Mouse (Mus musculus) thymus, postnatal 14 days (tissue): ENCODE data around the gene Trip10.
A peak's percentile ranks its signal among the peaks of the same experiment; 100 is the strongest.
"Not testable (repeated sequence)": the region's sequence is repeated elsewhere in the genome, so short reads cannot be mapped to it uniquely, and the experiment has no call there.

Experiments
- DNase-seq: peaks from one replicate; pipeline ENCODE4 v3.0.0; 2021

Trip10 gene

DNA sequence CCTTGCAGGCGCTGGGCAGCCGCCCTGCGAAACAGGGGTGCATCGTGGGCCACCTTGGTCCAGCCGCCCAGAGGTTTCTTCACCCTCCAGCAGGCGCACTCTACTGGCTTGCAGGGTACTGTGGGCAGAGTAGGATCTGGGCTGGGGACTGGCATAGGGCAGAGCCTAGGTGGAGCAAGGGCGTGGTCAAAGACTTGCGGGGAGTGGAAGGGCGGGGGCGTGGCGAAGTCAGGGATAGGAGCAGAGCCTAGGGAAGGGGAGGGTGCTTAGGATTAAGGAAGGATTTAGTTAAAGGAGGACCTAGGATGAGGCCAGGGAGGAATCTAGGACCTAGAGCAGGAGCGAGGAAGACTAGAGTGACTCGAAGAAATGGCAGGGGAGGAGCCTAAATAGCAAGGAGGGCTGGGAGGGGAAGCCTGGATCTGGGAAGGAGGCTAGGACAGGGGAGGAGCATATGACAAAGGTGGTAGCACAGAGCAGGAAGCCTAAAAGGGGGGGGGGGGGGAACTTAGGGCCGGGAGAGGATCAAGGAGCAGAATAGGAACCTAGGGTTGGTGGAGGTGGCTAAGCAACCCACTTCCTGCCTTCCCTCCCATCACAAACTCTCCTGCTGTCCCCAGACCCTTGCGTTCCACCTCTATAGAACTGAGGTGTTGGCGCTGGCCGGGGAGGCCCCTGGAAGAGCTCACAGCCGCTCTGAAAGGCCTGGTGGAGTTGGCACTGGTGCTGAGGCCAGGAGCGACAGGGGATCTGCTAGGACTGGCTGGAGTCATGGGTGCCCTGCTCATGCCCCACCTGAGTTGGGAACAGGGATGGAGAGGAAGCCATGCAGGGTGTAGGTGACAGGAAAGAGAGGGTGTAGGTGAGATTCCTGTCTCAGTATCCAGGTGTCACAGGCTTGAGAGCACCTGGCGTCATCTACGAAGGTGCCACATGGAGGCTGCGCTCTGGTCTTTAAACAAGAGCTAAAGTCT is 16.0 kb downstream of the Trip10 start:
- DNase-seq, result peak; percentile 66

DNA sequence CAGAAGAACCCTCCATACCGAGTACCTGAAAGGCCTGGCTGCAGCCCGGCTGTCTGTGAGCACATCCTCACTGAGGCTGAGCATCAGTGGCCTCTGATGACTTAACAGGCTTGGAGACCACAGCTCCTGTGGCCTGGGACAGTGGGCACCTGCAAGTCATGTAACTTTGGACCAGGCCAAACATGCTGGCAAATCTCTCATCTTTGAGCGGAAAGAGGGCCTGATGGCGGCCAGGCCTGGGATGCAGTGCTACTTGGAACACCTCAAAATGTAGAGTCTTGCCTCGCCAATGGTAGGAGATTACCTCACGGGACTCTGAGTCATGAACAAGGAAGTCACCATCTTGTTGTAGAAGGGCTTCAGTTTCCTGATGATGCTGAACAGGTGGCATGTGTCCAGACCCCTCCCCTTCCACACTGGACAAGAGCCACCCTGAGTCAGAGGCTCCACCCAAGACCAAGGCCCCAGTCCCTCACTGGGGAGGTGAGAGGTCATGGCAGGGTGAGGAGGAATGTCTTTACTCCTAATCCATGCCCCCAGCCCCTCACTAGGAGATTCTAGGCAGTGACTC is 18.4 kb downstream of the Trip10 start:
- DNase-seq, result no peak

DNA sequence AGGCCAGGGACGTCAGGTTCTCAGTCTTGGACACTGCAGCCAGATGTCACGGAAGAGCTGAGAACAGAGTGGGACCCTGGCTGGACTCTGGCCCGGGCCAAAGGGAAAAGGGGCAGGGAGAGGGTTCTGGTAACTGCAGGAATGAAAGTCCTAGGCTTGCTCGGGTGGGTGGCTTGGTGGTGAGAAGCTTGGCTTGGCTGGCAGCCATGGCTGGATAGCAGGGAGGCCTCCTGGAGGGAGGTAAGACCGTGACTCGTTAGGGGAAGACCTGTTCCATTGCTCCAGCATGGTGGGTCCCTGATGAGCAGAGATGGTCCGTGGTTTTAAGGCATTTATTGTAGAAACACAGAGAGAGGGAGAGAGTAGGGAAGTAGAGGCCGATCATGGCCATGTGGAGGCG is 22.0 kb downstream of the Trip10 start:
- no peak for DNase-seq

DNA sequence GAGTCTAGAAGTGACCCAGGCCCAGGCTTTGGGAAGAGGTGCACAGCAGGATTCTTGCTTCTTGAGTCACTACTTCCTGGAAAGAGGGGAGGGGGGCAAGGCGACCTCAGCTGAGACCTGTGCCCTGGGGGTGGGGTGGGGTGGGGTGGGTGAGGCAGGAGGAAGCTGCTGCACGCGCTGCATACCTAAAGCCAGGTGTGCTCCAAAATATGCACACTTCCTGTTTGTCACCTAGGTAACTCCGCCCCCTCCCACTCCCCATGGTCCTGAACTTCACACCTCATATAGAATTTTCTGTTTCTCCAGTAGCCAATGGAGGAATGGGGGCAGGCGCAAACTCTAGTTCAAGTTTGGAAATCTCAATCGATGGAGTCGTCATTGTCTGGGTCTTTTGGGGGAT is 24.6 kb downstream of the Trip10 start:
- peak; percentile 31 for DNase-seq

DNA sequence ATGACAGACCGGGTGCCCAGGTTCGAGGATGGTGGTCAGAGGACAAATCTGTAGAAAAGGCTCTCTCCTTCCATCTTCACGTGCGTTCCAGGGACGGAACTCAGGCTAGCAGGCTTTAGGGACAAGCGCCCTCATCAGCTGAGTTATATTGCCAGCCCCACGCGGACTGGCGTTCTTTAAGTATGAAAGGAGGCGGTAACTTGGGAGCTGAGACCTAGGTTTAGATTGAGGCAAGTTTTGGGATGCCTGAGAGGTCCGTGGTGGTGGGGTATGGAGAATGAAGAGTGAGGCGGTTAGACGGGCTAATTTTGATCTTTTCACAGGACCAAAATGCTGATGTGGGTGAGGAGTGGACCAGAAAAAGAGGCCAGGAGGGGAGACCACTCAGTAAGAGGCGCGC is 25.4 kb downstream of the Trip10 start:
- DNase-seq, result no peak

DNA sequence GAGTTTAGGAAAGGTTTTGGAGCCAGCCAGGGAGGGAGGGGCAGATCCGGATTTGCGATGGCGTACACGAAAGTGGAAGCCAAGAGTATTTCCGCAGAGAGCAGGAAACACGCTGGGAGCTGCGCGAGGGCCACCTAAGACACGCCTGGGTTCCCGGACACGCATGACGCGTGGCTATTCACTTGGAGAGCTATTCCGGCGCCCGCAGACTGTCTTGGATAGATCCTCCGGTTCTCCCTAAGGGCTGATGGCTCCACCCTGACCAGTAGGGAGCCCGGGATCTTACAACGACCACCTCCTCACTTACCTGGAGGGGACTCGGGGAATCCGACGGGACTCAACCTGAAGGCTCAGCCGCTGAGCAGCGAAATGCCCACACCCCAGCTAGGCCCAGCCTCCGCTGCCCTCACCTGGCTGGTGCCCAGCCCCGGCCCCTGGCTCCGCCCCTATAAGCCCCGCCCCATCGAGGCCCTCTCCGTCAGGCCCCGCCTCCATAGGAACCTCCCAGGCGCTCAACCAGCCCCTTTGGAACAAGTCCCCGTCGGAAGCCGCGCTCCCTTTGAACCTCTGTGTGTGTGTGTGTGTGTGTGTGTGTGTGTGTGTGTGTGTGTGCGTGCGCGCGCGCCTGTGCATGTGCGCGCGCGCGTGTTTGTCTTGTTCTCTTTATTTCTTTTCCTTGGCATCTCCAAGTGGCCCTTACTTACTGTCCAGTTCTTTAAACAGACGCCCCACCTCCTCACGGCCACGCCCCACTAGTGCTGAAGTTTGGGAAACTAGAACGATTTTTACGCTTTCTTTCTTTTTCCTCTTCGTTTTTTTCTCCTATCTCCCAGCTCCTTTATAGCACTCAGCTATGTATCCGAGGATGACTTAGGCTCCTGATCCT is 26.1 kb downstream of the Trip10 start:
- DNase-seq, result peak; percentile 91

DNA sequence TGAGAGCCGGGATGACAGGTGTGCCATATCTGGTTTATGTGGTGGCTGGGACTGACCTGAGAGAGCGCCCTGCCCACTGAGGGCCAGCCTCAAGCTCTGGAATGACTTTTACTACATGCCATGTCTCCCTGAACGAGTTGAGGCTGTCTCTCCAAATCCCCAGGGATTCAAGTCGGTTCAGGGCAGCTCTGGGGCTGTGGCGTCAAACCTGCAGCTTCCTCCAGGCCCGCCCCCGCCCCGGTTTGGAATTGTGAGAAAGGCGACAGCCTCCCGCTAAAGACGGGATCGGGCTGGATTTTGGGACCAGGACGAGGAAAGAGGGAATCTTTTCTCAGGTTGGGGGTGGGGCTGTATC is 26.7 kb downstream of the Trip10 start:
- DNase-seq, result peak; percentile 22

DNA sequence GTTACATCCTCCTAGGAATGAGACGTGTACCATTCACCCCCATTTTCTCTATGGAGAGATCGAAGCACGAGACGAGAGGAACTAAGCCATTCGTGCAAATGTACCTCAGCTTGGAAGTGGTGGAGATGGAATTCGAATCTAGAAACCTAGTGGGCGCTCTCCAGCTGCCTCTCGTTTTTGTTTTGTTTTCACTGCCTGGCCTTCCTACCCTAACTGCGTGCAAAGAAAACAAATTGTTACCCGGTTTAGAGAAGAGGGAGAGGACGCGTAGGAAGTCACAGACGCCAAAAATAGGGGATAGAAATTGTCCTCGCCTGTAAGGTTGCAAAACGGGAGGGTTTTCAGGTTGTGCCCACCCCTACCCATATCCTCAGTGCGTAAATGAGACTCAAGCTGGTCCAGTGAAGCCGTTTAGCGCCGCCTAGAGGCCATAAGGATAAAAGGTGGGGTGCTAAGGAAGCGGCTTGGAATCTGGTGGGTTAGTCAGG is 27.4 kb downstream of the Trip10 start:
- peak; percentile 76 for DNase-seq

DNA sequence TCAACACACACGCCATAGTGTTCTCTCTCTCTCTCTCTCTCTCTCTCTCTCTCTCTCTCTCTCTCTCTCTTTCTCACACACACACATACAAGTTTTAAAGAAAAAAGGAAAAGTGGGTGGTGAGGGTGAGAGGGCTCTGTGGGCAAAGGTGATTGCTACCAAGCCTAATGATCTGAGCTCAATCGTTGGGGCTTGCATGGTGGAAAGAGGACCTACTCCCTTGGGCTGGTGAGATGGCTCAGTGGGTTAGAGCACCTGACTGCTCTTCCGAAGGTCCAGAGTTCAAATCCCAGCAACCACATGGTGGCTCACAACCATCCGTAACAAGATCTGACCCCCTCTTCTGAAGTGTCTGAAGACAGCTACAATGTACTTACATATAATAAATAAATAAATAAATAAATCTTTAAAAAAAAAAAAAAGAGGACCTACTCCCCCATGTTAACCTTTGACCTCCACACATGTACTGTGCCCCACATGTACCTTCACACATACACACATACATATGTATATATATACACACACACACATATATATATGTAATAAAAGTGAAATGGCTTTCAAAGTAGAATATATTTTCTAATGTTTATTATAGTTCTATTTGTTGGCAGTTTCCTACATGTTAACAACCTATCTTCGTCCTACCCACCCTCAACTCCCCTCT is 28.5 kb downstream of the Trip10 start:
- not testable (repeated sequence) for DNase-seq

DNA sequence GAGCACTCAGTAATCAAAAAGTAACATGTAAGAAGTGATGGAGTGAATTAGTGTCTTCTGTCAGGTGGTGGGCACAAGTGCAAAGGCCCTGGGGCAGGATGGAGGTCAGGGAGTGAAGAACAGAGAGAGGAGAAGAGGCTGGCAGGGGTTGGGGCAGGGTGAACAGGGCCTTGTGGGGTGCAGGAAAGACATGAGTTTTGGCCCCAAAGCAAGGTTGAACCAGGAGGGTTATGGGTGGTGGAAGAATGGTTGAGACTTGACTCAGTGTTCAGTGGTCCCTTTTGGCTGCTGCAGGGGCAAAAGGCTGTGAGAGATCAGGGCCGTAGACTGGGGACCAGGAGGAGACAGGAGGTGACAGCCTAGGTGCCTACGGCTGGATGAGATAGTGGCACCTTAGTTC is 29.3 kb downstream of the Trip10 start:
- DNase-seq, result no peak

DNA sequence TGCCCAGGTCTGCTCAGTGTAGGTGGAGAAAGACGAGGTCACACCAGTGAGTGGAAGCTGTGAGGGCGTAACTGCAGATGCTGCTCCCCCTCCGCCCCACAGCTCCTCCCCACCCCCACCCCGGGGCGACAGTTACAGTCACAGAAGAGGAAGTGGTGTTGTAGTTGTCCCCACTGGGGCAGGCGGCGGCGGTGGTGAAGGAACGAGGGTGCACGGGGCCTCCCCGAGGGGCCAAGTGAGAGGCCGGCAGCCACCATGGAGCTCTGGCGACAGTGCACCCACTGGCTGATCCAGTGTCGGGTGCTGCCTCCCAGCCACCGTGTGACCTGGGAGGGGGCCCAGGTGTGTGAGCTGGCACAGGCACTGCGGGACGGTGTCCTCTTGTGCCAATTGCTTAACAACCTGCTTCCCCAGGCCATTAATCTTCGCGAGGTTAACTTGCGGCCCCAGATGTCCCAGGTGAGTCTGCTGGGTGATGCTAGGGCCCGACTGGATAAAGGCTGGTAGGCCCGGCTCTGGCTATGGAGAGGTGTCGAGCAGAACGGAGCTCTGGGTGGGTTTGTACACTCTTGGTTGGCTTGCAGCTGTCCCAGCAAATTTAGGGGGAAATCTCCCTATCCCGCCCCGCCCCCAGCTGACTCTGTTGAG is 29.8 kb downstream of the Trip10 start, which contains the start of gene Vav1:
Gene Vav1, plus strand, starts transcription at position 158 of the 648 bp plus-strand sequence.
- DNase-seq, result peak; percentile 90

DNA sequence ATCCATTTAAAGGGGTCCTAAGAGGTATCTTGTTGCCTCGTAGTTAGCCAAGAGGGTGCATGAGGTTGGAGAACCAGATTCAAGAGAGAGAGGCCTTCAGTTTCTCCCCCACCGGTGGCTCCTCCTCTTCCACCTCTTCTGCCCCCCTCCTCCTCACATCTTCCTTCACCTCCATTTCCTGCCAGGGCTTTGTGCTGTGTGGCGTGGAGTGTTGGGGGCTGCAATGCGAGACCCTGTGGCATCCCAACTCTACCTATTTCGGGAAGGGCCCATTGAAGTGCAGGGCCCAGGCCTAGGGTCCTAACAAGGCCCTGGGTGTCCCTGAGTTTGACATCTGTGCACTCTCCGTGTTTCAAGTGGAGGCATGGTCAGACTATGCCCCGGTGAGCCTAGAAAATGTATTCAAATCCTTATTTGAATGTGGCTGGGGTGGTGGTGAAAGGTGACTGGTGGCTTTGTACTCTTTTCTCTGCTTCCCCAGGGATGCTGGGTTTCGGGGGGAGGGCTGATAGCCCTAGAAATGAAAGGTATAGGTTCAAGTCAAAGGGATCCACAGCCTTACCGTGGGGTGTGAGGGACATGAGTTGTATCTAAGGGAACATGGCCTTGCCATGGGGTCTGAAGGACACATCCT is 30.5 kb downstream of the Trip10 start:
- peak; percentile 83 for DNase-seq

DNA sequence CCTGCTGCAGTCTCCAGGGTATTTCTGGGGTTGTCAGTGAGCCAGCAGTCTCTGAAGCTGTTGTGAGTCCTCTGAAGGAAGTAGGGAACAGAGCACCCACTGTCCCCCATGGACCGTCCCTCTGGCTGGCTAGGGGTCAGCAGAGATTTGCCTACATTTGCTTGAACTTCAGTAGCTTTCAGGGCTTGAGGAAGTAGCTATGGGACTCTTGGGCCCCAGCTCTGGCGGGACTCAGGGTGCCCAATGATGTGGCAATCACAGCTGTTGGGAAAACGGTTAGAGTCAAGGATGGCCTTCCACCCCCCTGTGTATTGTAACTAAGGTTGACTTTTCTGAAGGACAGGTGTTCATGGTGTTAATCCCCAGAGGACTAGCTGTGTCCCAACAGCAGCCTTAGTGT is 31.2 kb downstream of the Trip10 start:
- peak; percentile 21 for DNase-seq

DNA sequence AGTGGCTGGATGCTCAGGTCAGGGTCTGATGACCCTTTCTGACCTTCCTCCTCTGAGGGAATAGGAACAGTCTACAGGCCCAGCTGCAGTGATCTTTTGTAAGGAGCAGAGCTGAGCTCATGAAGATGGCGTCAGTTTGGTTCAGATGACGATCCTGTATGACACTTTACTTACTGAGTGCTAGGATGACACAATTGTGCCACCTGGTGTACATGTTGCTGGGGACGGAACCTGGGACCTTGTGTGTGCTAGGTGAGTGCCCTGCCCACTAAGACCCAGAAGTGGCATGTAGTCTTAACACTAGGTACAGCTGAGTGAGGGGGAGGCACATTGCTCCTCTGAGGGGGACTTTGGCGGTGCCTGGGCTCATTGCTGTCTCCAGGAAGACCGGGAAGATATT is 34.7 kb downstream of the Trip10 start:
- no peak for DNase-seq

DNA sequence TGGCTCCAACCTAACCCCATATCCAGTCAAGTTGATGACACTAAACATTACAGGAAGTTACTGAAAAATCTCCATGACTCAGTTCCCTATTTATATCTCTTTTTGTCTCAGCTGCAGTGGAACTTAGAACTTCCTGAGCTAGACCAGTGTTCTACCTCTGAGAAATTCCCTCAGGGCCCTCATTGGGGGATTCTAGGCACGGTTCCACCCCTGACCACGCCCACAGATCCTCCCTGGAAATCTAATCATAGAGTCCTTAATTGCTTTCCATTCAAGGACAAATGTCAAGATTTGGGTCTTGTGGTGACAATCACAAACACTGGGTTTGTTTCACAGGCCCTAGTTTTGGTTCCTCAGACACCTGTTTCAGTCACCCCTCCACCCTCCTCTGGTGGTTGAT is 35.8 kb downstream of the Trip10 start:
- peak; percentile 29 for DNase-seq

DNA sequence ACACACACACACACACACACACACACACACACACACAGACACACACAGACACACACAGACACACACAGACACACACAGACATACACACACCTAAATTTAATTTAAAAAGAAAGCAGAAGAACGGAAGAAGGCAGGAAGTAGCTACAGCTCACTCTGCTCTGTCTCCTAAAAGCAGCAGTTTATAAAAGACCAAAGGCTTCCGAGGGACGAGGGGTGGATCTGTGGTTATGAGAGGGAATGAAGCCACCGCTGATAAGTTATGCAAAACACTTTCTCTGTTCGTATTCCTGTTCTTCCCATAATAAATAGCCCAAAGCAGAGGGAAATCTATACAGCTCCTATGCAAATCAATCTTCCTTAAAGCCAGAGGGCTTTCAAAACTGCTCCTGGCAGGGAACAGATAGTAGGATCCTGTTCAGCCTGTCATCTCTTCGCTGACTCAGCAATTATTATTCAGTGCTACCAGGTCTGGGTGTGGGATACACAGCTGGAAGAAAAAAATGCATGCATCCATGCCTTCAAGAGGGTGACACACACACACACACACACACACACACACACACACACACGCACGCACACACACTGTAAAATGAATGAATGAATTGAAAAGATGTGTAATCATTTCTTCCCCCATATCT is 37.6 kb downstream of the Trip10 start:
- DNase-seq, result peak; percentile 46

DNA sequence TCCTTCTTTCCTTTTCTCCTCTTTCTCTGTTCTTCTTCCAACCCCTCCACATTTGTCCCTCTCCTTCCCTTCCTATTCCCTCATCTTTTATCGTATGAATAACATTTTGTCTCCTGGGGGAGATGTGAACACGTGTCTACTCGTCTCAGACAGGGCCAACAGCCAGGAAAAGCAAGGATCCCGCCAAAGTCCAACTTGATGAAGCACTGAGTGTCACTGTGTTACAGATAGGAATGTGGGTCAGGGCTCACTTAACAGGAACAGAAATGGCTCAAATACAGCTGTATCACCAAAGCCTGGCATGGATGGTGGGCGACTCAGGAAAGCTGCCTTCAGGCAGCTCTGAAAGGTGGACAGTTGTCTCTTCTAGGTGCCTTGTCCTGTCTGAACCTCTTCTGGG is 40.0 kb downstream of the Trip10 start:
- no peak for DNase-seq

DNA sequence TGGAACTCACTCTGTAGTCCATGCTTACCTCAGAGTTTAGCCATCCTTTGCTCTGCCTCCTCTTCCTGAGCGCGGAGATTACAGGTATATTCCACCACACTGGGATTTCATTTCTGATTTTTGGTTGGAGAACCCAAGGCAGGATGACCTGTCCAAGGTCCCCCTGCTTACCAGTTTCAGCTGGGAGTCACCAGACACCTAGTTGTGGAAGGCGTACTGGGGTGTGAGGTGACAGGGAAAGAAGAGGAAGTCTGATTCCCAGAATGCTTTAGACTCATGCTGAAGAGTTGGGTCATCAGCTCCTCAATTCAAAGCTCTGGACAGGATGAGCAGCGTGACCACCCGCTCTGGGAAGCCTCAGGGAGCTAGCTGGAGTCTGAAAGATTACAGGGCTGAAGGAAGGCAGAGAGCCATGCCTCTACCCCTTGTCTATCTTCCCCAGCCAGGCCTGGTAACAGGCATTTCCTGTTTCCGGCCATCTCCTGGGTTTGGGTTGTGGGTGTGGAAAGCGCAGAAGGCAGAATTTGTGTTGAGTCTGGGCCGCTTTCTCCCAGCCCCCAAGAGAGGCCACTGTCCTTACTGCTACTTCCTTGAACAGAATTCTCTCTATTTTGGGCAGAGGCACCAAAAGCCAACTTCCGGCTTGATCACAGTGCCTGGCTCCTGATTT is 40.9 kb downstream of the Trip10 start:
- peak; percentile 52 for DNase-seq

DNA sequence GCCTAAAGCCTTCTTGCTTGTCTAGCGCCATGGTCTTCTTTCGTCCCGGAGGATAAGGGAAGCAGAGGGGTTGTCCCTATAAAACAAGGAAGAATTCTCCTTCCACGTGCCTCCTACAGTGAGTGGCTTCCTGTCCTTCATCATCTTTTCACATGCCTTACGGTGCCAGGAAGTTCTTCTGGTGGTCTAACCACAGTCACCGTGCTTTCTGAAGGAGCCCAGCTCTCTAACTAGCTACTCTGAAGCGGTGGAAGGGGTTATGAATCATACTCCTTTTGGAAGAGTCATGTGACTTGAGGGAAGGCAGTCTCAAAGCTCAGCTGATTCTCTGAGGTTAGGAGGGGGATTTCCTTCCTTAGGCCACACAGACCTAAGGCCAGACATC is 41.4 kb downstream of the Trip10 start:
- no peak for DNase-seq

DNA sequence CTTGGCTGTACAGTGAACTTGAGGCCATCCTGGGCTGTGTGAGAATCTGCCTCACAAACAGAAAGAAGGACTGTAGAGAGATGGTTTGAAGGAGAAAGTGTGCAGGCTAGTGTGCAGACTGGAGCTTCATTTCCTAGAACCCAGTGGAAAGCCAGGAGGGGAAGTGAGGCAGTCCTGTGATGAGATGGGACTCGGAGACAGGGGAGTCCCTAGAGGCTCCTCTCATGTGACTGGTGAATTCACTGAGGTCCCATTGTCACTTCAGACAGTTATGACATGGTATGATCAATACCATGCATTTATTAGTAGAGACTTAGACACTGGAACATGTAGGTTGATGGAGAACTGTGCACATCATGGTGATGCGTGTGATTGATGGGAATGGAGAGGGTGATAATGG is 43.0 kb downstream of the Trip10 start:
- no peak for DNase-seq

DNA sequence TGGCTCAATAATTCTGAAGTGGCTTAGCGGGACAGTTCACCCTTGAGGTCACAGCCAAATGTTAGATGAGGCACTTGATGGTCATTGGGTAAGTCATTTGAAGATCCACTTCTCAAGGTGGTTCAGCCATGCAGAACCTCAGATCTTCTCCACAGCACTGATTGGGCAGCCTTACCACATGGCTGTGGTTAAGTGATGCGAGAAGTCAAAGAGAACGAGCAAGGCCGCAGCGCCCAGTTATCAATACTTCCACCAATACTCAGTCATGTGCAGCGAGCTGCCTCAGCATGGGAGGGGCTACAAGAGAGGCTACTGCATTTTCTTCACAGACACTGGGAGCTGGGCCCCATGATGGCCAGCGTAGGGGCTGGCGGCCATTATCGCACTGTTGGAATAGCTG is 43.7 kb downstream of the Trip10 start:
- DNase-seq, result no peak
